Mouse (Mus musculus): Measurements from ENCODE around the gene Gm3646. TPM values are rescaled to one million over a fixed set of nuclear protein-coding genes. Genes with fewer than 3 reads are reported as not detected.
A peak's percentile ranks its signal among the peaks of the same experiment; 100 is the strongest.

Gm3646 gene
- polyA plus RNA-seq, 1 experiment from 2014 or later: not detected

GRCm38 (mm10) chr1:39772401-39773095 lies 32.6 kb downstream of the Gm3646 start:
- no peak overlapping the region for H3K4me2 ChIP-seq (ENCODE audit: low read depth, low read length)
- no peaks in the 10 kb centered on the region for H3K36me3 ChIP-seq (ENCODE audit: control insufficient read depth, insufficient read depth, low read length)
- H3K27me3 ChIP-seq (ENCODE audit: control insufficient read depth, insufficient read depth, low read length): no peaks in the 10 kb centered on the region
- no peak overlapping the region for H3K4me3 ChIP-seq (replicated peaks; ENCODE audit: low read length)
- 28% methylated on average over 3 of the region's 3 CpGs for WGBS
- H3K4me1 ChIP-seq (ENCODE audit: control insufficient read depth, insufficient read depth, low read length): peaks cover 3% of the 10 kb centered on the region; the same call in 1 of the 2 replicates
- 0 out of 2 replicates have a peak overlapping the region, but pooled peaks have one; percentile 6 for H3K27ac ChIP-seq (ENCODE audit: low read length)
- H3K9ac ChIP-seq (ENCODE audit: low read length): 0 out of 2 replicates have a peak overlapping the region, but pooled peaks have one; percentile 30
- ATAC-seq (ENCODE audit: insufficient read depth, low FRiP score): peak; percentile 13; the same call in 1 of the 2 replicates
- H3K9me3 ChIP-seq (replicated peaks; ENCODE audit: control insufficient read depth, low read length): no peaks in the 10 kb centered on the region

GRCm38 (mm10) chr1:39770436-39770835 lies 34.7 kb downstream of the Gm3646 start:
- H3K27me3 ChIP-seq (ENCODE audit: control insufficient read depth, insufficient read depth, low read length): no peaks in the 10 kb centered on the region
- H3K9me3 ChIP-seq (replicated peaks; ENCODE audit: control insufficient read depth, low read length): no peaks in the 10 kb centered on the region
- H3K9ac ChIP-seq (ENCODE audit: low read length): no peak overlapping the region
- 50% methylated on average over 5 of the region's 5 CpGs for WGBS
- no peak for ATAC-seq (ENCODE audit: insufficient read depth, low FRiP score)
- H3K4me2 ChIP-seq (ENCODE audit: low read depth, low read length): no peak overlapping the region
- no peak overlapping the region for H3K4me3 ChIP-seq (replicated peaks; ENCODE audit: low read length)
- H3K36me3 ChIP-seq (ENCODE audit: control insufficient read depth, insufficient read depth, low read length): no peaks in the 10 kb centered on the region
- H3K4me1 ChIP-seq (ENCODE audit: control insufficient read depth, insufficient read depth, low read length): peaks cover 3% of the 10 kb centered on the region; the same call in 1 of the 2 replicates
- H3K27ac ChIP-seq (ENCODE audit: low read length): peak overlapping the region; percentile 11; the same call in 1 of the 2 replicates

- no peak for ATAC-seq (ENCODE audit: insufficient read depth, low FRiP score)
- no peak overlapping the region for H3K4me2 ChIP-seq (ENCODE audit: low read depth, low read length)
- H3K36me3 ChIP-seq (ENCODE audit: control insufficient read depth, insufficient read depth, low read length): no peaks in the 10 kb centered on the region
- no peak overlapping the region for H3K27ac ChIP-seq (ENCODE audit: low read length)
- H3K9ac ChIP-seq (ENCODE audit: low read length): no peak overlapping the region
- WGBS: 81% methylated on average over 3 of the region's 3 CpGs
- H3K4me3 ChIP-seq (replicated peaks; ENCODE audit: low read length): no peak overlapping the region
- peaks cover 3% of the 10 kb centered on the region; the same call in 1 of the 2 replicates for H3K4me1 ChIP-seq (ENCODE audit: control insufficient read depth, insufficient read depth, low read length)
- no peaks in the 10 kb centered on the region for H3K9me3 ChIP-seq (replicated peaks; ENCODE audit: control insufficient read depth, low read length)
- H3K27me3 ChIP-seq (ENCODE audit: control insufficient read depth, insufficient read depth, low read length): no peaks in the 10 kb centered on the region
Measured at GRCm38 (mm10) chr1:39768017-39768416, 37.1 kb downstream of the Gm3646 start.

- ATAC-seq (ENCODE audit: insufficient read depth, low FRiP score): peak; percentile 37; the same call in 1 of the 2 replicates
- no peak overlapping the region for H3K9ac ChIP-seq (ENCODE audit: low read length)
Measured at GRCm38 (mm10) chr1:39765854-39766493, 39.2 kb downstream of the Gm3646 start.

GRCm38 (mm10) chr1:39762025-39762370 lies 43.1 kb downstream of the Gm3646 start:
- 2% methylated on average over 10 of the region's 10 CpGs for WGBS
- peak overlapping the region; percentile 68 for H3K9ac ChIP-seq (ENCODE audit: low read length)

More at GRCm38 (mm10) chr1:39765854-39766493, 39.2 kb downstream of the Gm3646 start:
- H3K4me3 ChIP-seq (replicated peaks; ENCODE audit: low read length): no peak overlapping the region
- no peak overlapping the region for H3K4me2 ChIP-seq (ENCODE audit: low read depth, low read length)
- 0 out of 2 replicates have a peak overlapping the region, but pooled peaks have one; percentile 7 for H3K27ac ChIP-seq (ENCODE audit: low read length)
- H3K36me3 ChIP-seq (ENCODE audit: control insufficient read depth, insufficient read depth, low read length): no peaks in the 10 kb centered on the region
- H3K27me3 ChIP-seq (ENCODE audit: control insufficient read depth, insufficient read depth, low read length): no peaks in the 10 kb centered on the region
- peaks cover 13% of the 10 kb centered on the region for H3K4me1 ChIP-seq (ENCODE audit: control insufficient read depth, insufficient read depth, low read length)
- WGBS: 58% methylated on average over 7 of the region's 7 CpGs
- H3K9me3 ChIP-seq (replicated peaks; ENCODE audit: control insufficient read depth, low read length): no peaks in the 10 kb centered on the region

GRCm38 (mm10) chr1:39761211-39762024 lies 43.7 kb downstream of the Gm3646 start:
- no peaks in the 10 kb centered on the region for H3K9me3 ChIP-seq (replicated peaks; ENCODE audit: control insufficient read depth, low read length)
- H3K36me3 ChIP-seq (ENCODE audit: control insufficient read depth, insufficient read depth, low read length): no peaks in the 10 kb centered on the region
- ATAC-seq (ENCODE audit: insufficient read depth, low FRiP score): peak; percentile 47
- no peaks in the 10 kb centered on the region for H3K27me3 ChIP-seq (ENCODE audit: control insufficient read depth, insufficient read depth, low read length)
- H3K4me3 ChIP-seq (replicated peaks; ENCODE audit: low read length): peak overlapping the region; percentile 31
- peaks cover 28% of the 10 kb centered on the region for H3K4me1 ChIP-seq (ENCODE audit: control insufficient read depth, insufficient read depth, low read length)
- H3K4me2 ChIP-seq (ENCODE audit: low read depth, low read length): peak overlapping the region; percentile 56
- 5% methylated on average over 22 of the region's 22 CpGs for WGBS
- H3K9ac ChIP-seq (ENCODE audit: low read length): peak overlapping the region; percentile 68
- H3K27ac ChIP-seq (ENCODE audit: low read length): peak overlapping the region; percentile 96

More at GRCm38 (mm10) chr1:39762025-39762370, 43.1 kb downstream of the Gm3646 start:
- H3K27ac ChIP-seq (ENCODE audit: low read length): peak overlapping the region; percentile 96
- peak overlapping the region; percentile 31 for H3K4me3 ChIP-seq (replicated peaks; ENCODE audit: low read length)
- H3K4me2 ChIP-seq (ENCODE audit: low read depth, low read length): peak overlapping the region; percentile 56
- H3K9me3 ChIP-seq (replicated peaks; ENCODE audit: control insufficient read depth, low read length): no peaks in the 10 kb centered on the region
- no peaks in the 10 kb centered on the region for H3K27me3 ChIP-seq (ENCODE audit: control insufficient read depth, insufficient read depth, low read length)
- no peaks in the 10 kb centered on the region for H3K36me3 ChIP-seq (ENCODE audit: control insufficient read depth, insufficient read depth, low read length)
- ATAC-seq (ENCODE audit: insufficient read depth, low FRiP score): peak; percentile 88
- peaks cover 28% of the 10 kb centered on the region for H3K4me1 ChIP-seq (ENCODE audit: control insufficient read depth, insufficient read depth, low read length)

- Histone ChIP-seq H3K4me3 (replicated peaks; ENCODE audit: low read length) (no peak overlapping the region), H3K36me3 (ENCODE audit: control insufficient read depth, insufficient read depth, low read length) (no peaks in the 10 kb centered on the region), H3K9me3 (replicated peaks; ENCODE audit: control insufficient read depth, low read length) (no peaks in the 10 kb centered on the region), H3K27me3 (ENCODE audit: control insufficient read depth, insufficient read depth, low read length) (no peaks in the 10 kb centered on the region), H3K4me1 (ENCODE audit: control insufficient read depth, insufficient read depth, low read length) (peaks cover 28% of the 10 kb centered on the region), H3K4me2 (ENCODE audit: low read depth, low read length) (no peak overlapping the region), H3K9ac (ENCODE audit: low read length) (no peak overlapping the region), H3K27ac (ENCODE audit: low read length) (no peak overlapping the region)
- 72% methylated on average over 6 of the region's 6 CpGs for WGBS
- ATAC-seq (ENCODE audit: insufficient read depth, low FRiP score): no peak
Measured at GRCm38 (mm10) chr1:39760181-39760715, 44.9 kb downstream of the Gm3646 start.

- Histone ChIP-seq H3K4me1 (ENCODE audit: control insufficient read depth, insufficient read depth, low read length) (peaks cover 28% of the 10 kb centered on the region), H3K27ac (ENCODE audit: low read length) (no peak overlapping the region), H3K27me3 (ENCODE audit: control insufficient read depth, insufficient read depth, low read length) (no peaks in the 10 kb centered on the region), H3K36me3 (ENCODE audit: control insufficient read depth, insufficient read depth, low read length) (no peaks in the 10 kb centered on the region), H3K9me3 (replicated peaks; ENCODE audit: control insufficient read depth, low read length) (no peaks in the 10 kb centered on the region), H3K9ac (ENCODE audit: low read length) (no peak overlapping the region), H3K4me2 (ENCODE audit: low read depth, low read length) (no peak overlapping the region), H3K4me3 (replicated peaks; ENCODE audit: low read length) (no peak overlapping the region)
- no peak for ATAC-seq (ENCODE audit: insufficient read depth, low FRiP score)
- 42% methylated on average over 9 of the region's 9 CpGs for WGBS
Measured at GRCm38 (mm10) chr1:39759231-39760175, 45.6 kb downstream of the Gm3646 start.

Data from stomach, embryonic 16.5 days (tissue).